Mouse (Mus musculus) ES-E14 (cell line): Measurements from ENCODE around the gene Tph1. TPM values are rescaled to one million over a fixed set of nuclear protein-coding genes. Genes with fewer than 3 reads are reported as not detected.
A peak's percentile ranks its signal among the peaks of the same experiment; 100 is the strongest.

Experiments used
- DNase-seq: peaks from one replicate; pipeline ENCODE4 v3.0.0-alpha.2; 2013; ENCODE audit warnings: low read depth, low spot score
- H3K27ac ChIP-seq: 2 replicates; pipeline ENCODE4 v1.5.1; 2012; ENCODE audit warnings: low read depth, mild to moderate bottlenecking, low read length, moderate library complexity, mixed read lengths; ENCODE audit not compliant: poor library complexity, insufficient read depth, severe bottlenecking
- H3K36me3 ChIP-seq: 2 replicates; pipeline ENCODE4 v1.6.1; 2012; ENCODE audit warnings: mild to moderate bottlenecking, low read length, moderate library complexity, mixed read lengths; ENCODE audit not compliant: control insufficient read depth, poor library complexity, insufficient read depth, severe bottlenecking
- H3K4me1 ChIP-seq, 2 experiments: fragments of 150-350 bp in 1 of 2; sonication (generic) in 1 of 2; 2 replicates each; pipeline ENCODE4 v1.6.1; 2012; ENCODE audit warnings: low read length in 2 of 2, mild to moderate bottlenecking in 1 of 2, mixed read lengths in 1 of 2; ENCODE audit not compliant: control insufficient read depth in 2 of 2, insufficient read depth in 2 of 2, poor library complexity in 1 of 2
- H3K4me3 ChIP-seq, 2 experiments: fragments of 150-350 bp in 1 of 2; sonication (generic) in 1 of 2; 2 replicates each; pipeline ENCODE4 v1.5.1; 2012; ENCODE audit warnings: low read length in 2 of 2, low read depth in 1 of 2, mild to moderate bottlenecking in 1 of 2, mixed read lengths in 1 of 2; ENCODE audit not compliant: insufficient read depth in 1 of 2, poor library complexity in 1 of 2, severe bottlenecking in 1 of 2
- H3K9ac ChIP-seq: 2 replicates; pipeline ENCODE4 v1.6.1; 2012; ENCODE audit warnings: low read depth, mild to moderate bottlenecking, low read length, mixed read lengths; ENCODE audit not compliant: poor library complexity, insufficient read depth, severe bottlenecking
- H3K9me3 ChIP-seq: fragments of 150-350 bp; sonication (generic); 2 replicates; pipeline ENCODE4 v1.6.1; 2012; ENCODE audit warnings: low read depth, mild to moderate bottlenecking, low read length; ENCODE audit not compliant: control insufficient read depth, insufficient read depth
- CHD2 ChIP-seq: IDR thresholded peaks from 2 replicates; pipeline ENCODE4 v1.6.1; 2014; ENCODE audit warnings: mild to moderate bottlenecking, low read depth, low read length, inconsistent platforms
- HCFC1 ChIP-seq: IDR thresholded peaks from 2 replicates; pipeline ENCODE4 v1.6.1; 2012; ENCODE audit warnings: low read length, inconsistent platforms, borderline replicate concordance; ENCODE audit not compliant: insufficient read depth
- MAFK ChIP-seq: IDR thresholded peaks from 2 replicates; pipeline ENCODE4 v1.6.1; 2014; ENCODE audit warnings: mild to moderate bottlenecking, low read depth, low read length, inconsistent platforms; ENCODE audit not compliant: insufficient read depth
- ZC3H11A ChIP-seq: IDR thresholded peaks from 2 replicates; pipeline ENCODE4 v1.6.1; 2012; ENCODE audit warnings: low read depth, mild to moderate bottlenecking, inconsistent platforms, low read length, borderline replicate concordance
- ZNF384 ChIP-seq: IDR thresholded peaks from 2 replicates; pipeline ENCODE4 v1.6.1; 2012; ENCODE audit warnings: low read depth, low read length, inconsistent platforms
- in situ Hi-C, 2 experiments: fragments of 600-800 bp; cut with MboI; formaldehyde crosslinking; loops; one replicate each; pipeline ENCODE4 v1.15.1; 2025; ENCODE audit warnings: low sequenced_read_pairs in 2 of 2, inconsistent platforms in 1 of 2; ENCODE audit not compliant: unreplicated experiment in 2 of 2
- total RNA-seq: library from RNA; depleted of rRNA; stranded (reverse); fragments of 300-350 nt; gene quantifications from 2 replicates; pipeline ENCODE4 v1.2.3, GENCODE M21; 2012

Gene Tph1
- total RNA-seq, 1 experiment, result 3.6 TPM

DNA sequence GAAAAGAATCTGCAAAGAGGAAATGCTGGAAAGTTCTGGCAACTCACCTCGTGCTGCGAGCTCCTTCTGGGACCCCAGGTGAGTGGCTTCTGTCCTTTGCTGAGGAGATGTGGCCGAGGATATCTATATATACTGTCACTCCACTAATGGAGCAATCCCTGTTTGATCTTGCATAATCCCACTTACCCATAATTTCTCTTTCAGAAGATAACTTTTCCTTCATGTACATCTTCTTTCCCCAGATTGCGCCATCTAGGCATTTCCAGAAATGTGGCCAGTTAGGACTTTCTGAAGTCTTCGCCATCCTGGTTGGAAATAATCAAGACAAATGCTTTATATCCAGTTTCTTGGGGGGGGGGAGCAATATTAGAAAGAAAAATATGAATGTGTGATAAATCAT lies 43.3 kb upstream of the Tph1 start, which contains the start of gene Saa3:
Saa3 (minus strand) TSS at position 101 of the 400 bp plus-strand sequence.
- TF ChIP-seq MAFK, result no peak
- TF ChIP-seq HCFC1, result no peak
- TF ChIP-seq CHD2, result no peak
- TF ChIP-seq ZNF384, result no peak
- TF ChIP-seq ZC3H11A, result no peak
- H3K36me3 ChIP-seq, result no peaks in the 10 kb centered on the region
- no peak within 1 kb of the TSS for H3K9ac ChIP-seq
- no peak within 1 kb of the TSS for H3K4me3 ChIP-seq
- no peak within 1 kb of the TSS for H3K27ac ChIP-seq
- H3K4me1 ChIP-seq, result no peaks in the 10 kb centered on the region
- in situ Hi-C loops, result no loop called here
- no peak for DNase-seq
- no peaks in the 10 kb centered on the region for H3K9me3 ChIP-seq

DNA sequence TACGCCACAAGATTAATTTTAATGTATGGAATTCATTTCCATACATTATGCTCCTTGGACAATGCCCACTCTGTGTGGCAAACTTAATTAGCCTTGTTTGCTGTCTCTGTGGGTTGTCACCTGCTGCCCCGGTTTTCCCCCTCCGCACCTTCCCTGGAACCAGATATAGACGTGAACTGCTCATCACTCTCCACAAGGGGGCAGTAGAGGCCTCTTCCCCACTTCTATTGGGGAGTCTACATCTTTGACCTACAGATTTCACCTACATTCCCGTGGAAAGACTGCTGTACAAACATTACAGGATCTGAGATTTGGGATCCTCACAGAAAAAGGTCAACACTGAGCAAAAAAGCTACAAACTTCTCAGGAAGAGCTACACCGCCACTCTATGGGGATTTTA lies 42.2 kb upstream of the Tph1 start:
- TF ChIP-seq HCFC1 (no peak), ZC3H11A (peak; percentile 56; the same call in 1 of the 2 replicates)
- in situ Hi-C loops, result no loop called here
- peak; percentile 78 for DNase-seq
- Histone ChIP-seq H3K4me3 (no peak overlapping the region), H3K9ac (no peak overlapping the region), H3K9me3 (no peaks in the 10 kb centered on the region), H3K4me1 (no peaks in the 10 kb centered on the region), H3K36me3 (no peaks in the 10 kb centered on the region), H3K27ac (no peak overlapping the region)

DNA sequence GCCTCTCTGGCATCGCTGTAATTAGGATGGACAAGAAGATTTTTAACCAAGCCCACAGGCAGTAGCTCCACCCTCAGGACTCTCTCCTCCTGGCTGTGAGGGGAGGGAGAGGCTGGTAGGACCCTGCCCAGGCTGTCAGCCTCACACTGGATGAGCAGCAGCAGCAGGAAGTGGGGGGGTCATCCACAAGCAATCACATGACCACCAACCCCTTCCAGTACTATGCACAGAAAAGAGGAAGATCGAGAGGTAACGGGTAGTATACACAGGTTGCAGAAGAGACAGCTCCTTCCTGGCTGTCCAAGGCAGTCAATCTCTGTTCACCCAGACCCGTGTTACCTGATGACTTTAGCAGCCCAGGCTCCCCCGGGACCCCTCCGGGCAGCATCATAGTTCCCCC lies 39.9 kb upstream of the Tph1 start:
- H3K9ac ChIP-seq, result no peak overlapping the region
- in situ Hi-C loops, result no loop called here
- peaks cover 2% of the 10 kb centered on the region; the same call in 1 of the 2 replicates for H3K36me3 ChIP-seq
- H3K4me1 ChIP-seq, result no peaks in the 10 kb centered on the region
- TF ChIP-seq ZNF384 (no peak), HCFC1 (no peak), ZC3H11A (no peak), MAFK (no peak), CHD2 (no peak)
- no peak for DNase-seq
- H3K9me3 ChIP-seq, result no peaks in the 10 kb centered on the region
- H3K4me3 ChIP-seq, result no peak overlapping the region
- no peak overlapping the region for H3K27ac ChIP-seq

DNA sequence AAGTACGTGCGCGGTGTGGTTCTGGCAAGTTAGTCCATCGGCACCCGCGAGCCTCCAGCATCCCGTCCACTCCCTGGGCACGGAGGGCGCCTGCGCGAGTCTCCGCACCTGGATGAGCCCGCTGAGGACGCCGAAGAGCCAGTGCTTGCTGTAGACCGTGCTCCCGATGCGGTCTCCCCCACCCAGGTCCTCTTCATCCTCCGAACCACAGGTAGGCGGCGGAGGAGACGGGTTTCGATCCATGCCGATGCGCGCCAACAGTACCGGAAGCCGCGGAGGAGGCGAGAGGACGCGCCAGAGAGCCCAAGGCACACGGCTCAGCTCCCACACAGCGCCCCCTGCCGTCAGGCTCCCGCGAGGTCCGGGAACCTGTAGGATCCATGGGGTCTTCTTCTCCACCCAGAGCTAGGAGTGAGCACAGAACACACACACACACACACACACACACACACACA lies 38.1 kb upstream of the Tph1 start, which contains the start of gene Saal1:
Saal1 (minus strand) TSS at position 291 of the 455 bp plus-strand sequence.
- TF ChIP-seq HCFC1 (no peak), MAFK (no peak), CHD2 (no peak), ZC3H11A (no peak), ZNF384 (no peak)
- Histone ChIP-seq H3K27ac (no peak within 1 kb of the TSS), H3K36me3 (peaks cover 7% of the 10 kb centered on the region), H3K9ac (peak within 1 kb of the TSS; percentile 92), H3K4me1 (no peaks in the 10 kb centered on the region), H3K9me3 (no peaks in the 10 kb centered on the region), H3K4me3 (peak within 1 kb of the TSS; percentile 87)
- in situ Hi-C loops, result no loop called here
- peak; percentile 80 for DNase-seq

DNA sequence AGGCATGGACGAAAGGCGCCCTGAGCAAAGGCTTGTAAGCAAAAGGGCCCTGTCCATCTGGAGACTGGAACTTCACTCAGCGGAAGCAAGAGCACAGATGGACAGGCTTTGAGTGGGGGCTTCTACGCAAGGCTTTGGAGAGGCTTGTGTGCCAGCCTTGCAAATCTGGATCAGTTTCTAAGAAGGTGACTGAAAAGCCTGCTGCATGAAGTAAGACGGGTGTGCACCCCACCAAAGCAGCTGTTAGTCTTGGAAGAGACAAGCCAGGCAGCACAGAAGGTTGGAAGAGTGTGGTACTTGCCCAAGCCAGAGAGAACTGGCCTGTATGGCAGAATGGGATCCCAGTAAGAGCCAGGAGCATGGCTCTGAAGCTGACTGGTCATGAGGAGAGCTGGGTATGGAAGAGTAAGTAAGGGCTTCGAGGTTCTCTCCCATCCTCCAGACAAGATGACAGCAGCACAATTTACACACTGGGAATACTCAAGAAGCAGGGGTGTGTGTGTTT lies 28.2 kb upstream of the Tph1 start:
- Histone ChIP-seq H3K9ac (no peak overlapping the region), H3K4me1 (peaks cover 0 to 4% of the 10 kb centered on the region in 2 experiments; a peak in 1 of 4 replicates), H3K4me3 (no peak overlapping the region), H3K9me3 (no peaks in the 10 kb centered on the region), H3K27ac (no peak overlapping the region), H3K36me3 (peaks cover 44% of the 10 kb centered on the region)
- no peak for DNase-seq
- in situ Hi-C loops, result no loop called here
- no peak for TF ChIP-seq HCFC1
